Mouse (Mus musculus): ENCODE measurements at regions not wholly inside any gene's neighbourhood (a gene's known extent, or its start where the extent isn't known, plus 50 kb on each side); places are given as distances from the start of the nearest gene placed in this dataset. TPM values are rescaled to one million over a fixed set of nuclear protein-coding genes. Genes with fewer than 3 reads are reported as not detected.

DNA sequence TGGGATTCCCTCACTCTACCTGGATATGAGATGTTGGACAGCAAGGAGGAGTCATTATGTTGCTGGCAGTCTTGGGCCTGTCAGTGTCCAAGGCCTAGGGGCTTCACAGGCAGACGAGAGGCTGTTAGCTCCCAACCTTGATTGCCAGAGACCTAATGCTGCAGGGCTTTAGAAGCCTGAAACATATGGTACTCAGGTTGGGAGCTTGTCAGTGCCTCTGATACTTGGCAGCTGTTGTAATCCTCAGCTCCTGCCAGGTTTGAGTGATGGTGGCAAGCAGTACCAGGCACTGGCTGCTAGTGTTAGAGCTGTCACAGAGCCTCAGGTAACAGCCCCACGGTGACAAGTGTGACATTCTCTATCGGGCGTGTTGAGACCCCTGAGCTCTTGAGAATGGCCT lies 122.2 kb upstream of the Gm10131 start:
- H3K9ac ChIP-seq (ENCODE audit: low read length), result no peak overlapping the region
- WGBS, result 53% methylated on average over 4 of the region's 4 CpGs

GRCm38 (mm10) chr8:34229477-34229876 lies 117.9 kb upstream of the Gm10131 start:
- Histone ChIP-seq H3K4me3 (ENCODE audit: low read depth, low read length) (no peak overlapping the region), H3K27ac (replicated peaks; ENCODE audit: low read depth, low read length) (no peak overlapping the region), H3K27me3 (ENCODE audit: control insufficient read depth, insufficient read depth, low read length) (no peaks in the 10 kb centered on the region), H3K9ac (ENCODE audit: low read length) (no peak overlapping the region), H3K4me1 (ENCODE audit: control insufficient read depth, insufficient read depth, low read length) (no peaks in the 10 kb centered on the region), H3K9me3 (ENCODE audit: control insufficient read depth, low read length) (no peaks in the 10 kb centered on the region), H3K36me3 (ENCODE audit: control insufficient read depth, insufficient read depth, low read length) (no peaks in the 10 kb centered on the region), H3K4me2 (ENCODE audit: low read depth, severe bottlenecking) (no peak overlapping the region)
- WGBS, result 86% methylated on average over 3 of the region's 3 CpGs
- ATAC-seq (ENCODE audit: insufficient number of reproducible peaks, low FRiP score, low TSS enrichment, low read depth) (no peak), DNase-seq (ENCODE audit: low spot score) (no peak)

More for the DNA sequence above, 122.2 kb upstream of the Gm10131 start:
- H3K4me1 ChIP-seq (ENCODE audit: control insufficient read depth, insufficient read depth, low read length), result no peaks in the 10 kb centered on the region
- H3K4me2 ChIP-seq (ENCODE audit: low read depth, severe bottlenecking), result no peak overlapping the region
- no peaks in the 10 kb centered on the region for H3K27me3 ChIP-seq (ENCODE audit: control insufficient read depth, insufficient read depth, low read length)
- H3K36me3 ChIP-seq (ENCODE audit: control insufficient read depth, insufficient read depth, low read length), result no peaks in the 10 kb centered on the region
- H3K9me3 ChIP-seq (ENCODE audit: control insufficient read depth, low read length), result no peaks in the 10 kb centered on the region
- H3K4me3 ChIP-seq (ENCODE audit: low read depth, low read length), result no peak overlapping the region
- no peak overlapping the region for H3K27ac ChIP-seq (replicated peaks; ENCODE audit: low read depth, low read length)
- DNase-seq (ENCODE audit: low spot score) (no peak), ATAC-seq (ENCODE audit: insufficient number of reproducible peaks, low FRiP score, low TSS enrichment, low read depth) (no peak)

DNA sequence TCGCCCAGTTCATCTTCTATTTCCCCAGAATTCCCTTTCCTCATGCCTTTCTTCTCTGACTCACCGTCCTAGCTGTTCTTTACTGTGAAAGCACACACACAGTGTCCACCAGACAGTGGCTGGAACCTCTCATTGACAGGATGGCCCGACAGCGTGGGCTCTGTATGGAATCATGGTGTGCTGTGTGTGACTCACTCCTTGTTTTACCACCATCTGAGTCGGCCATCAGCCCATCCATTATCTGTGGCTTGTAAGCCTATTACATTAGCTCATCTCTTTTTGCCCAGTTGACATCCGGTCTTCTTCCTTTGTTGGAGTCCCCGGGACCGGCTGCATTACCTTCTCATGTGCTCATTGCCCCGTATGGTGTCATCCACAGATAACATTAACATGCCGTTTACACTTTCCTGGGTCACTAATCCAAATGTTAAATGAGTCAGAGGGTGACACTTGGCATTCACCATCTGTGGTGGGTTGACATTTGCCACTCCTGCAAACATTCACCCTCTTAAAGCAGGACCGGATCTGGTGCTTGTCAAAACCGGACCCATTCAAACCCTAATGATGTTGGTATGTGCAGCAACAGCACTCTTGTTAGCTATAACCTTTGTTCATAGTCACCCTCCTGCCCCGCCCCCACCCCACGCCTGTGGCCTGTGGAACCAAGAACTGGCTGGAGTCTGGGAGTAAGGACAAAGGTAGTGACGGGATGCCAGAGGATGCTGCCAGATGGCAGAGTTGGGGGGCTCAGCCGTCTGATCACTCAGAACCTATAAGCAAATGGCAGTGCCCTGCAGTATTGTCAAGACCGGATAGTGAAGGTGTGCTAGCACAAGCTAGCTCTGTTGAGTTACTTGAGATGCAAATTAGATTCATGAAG lies 113.7 kb upstream of the Gm10131 start:
- Histone ChIP-seq H3K27ac (replicated peaks; ENCODE audit: low read depth, low read length) (no peak overlapping the region), H3K9me3 (ENCODE audit: control insufficient read depth, low read length) (no peaks in the 10 kb centered on the region), H3K9ac (ENCODE audit: low read length) (no peak overlapping the region), H3K4me3 (ENCODE audit: low read depth, low read length) (no peak overlapping the region), H3K36me3 (ENCODE audit: control insufficient read depth, insufficient read depth, low read length) (no peaks in the 10 kb centered on the region), H3K4me1 (ENCODE audit: control insufficient read depth, insufficient read depth, low read length) (no peaks in the 10 kb centered on the region), H3K27me3 (ENCODE audit: control insufficient read depth, insufficient read depth, low read length) (no peaks in the 10 kb centered on the region), H3K4me2 (ENCODE audit: low read depth, severe bottlenecking) (no peak overlapping the region)
- no peak for ATAC-seq (ENCODE audit: insufficient number of reproducible peaks, low FRiP score, low TSS enrichment, low read depth)
- DNase-seq (ENCODE audit: low spot score), result no peak
- WGBS, result 42% methylated on average over 17 of the region's 17 CpGs

DNA sequence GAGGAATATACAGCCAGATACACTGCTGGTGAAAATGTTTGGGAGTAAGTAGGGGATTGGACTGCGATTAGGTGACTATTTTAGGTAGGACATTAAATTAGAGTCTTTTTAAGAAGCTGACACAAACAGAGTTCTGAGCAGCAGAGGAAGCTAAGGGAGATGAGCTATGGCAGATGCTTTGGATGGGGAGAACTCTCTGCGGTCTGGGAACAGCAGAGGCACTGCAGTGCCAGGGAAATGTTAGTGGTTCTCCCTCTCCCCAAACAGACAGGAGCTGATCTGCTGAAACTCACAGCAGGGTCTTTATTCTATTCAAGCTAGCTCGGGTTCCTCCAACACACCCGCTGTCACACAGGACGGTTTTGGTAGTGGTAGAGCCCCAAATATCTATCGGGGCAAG lies 110.7 kb upstream of the Gm10131 start:
- no peaks in the 10 kb centered on the region for H3K9me3 ChIP-seq (ENCODE audit: control insufficient read depth, low read length)
- DNase-seq (ENCODE audit: low spot score) (no peak), ATAC-seq (ENCODE audit: insufficient number of reproducible peaks, low FRiP score, low TSS enrichment, low read depth) (no peak)
- no peaks in the 10 kb centered on the region for H3K36me3 ChIP-seq (ENCODE audit: control insufficient read depth, insufficient read depth, low read length)
- H3K27ac ChIP-seq (replicated peaks; ENCODE audit: low read depth, low read length), result no peak overlapping the region
- H3K4me3 ChIP-seq (ENCODE audit: low read depth, low read length), result no peak overlapping the region
- no peak overlapping the region for H3K4me2 ChIP-seq (ENCODE audit: low read depth, severe bottlenecking)
- no peaks in the 10 kb centered on the region for H3K27me3 ChIP-seq (ENCODE audit: control insufficient read depth, insufficient read depth, low read length)
- H3K4me1 ChIP-seq (ENCODE audit: control insufficient read depth, insufficient read depth, low read length), result no peaks in the 10 kb centered on the region
- no peak overlapping the region for H3K9ac ChIP-seq (ENCODE audit: low read length)
- WGBS, result 74% methylated on average over 6 of the region's 6 CpGs

Small RNA genes in the stretch of these regions (microRNA-seq; reads per million reads assigned to microRNA genes)
- not detected for gene Gm23177
